Mouse (Mus musculus) brown adipose tissue, adult 24 weeks (tissue): ENCODE measurements around the gene Natd1. TPM values are rescaled to one million over a fixed set of nuclear protein-coding genes. Genes with fewer than 3 reads are reported as not detected.

Experiments used
- H3K27ac ChIP-seq: fragments of 200-500 bp; replicated peaks from 2 replicates; pipeline ENCODE4 v1.5.1; 2012; ENCODE audit warnings: low read depth, mild to moderate bottlenecking, low read length
- H3K4me1 ChIP-seq: fragments of 200-500 bp; 2 replicates; pipeline ENCODE4 v1.6.1; 2012; ENCODE audit warnings: low read length, mixed read lengths; ENCODE audit not compliant: control insufficient read depth, insufficient read depth, insufficient read length
- H3K4me3 ChIP-seq: fragments of 200-500 bp; 2 replicates; pipeline ENCODE4 v1.5.1; 2012; ENCODE audit warnings: low read depth, mild to moderate bottlenecking, low read length, moderate library complexity; ENCODE audit not compliant: insufficient read depth
- polyA plus RNA-seq: library from polyadenylated mRNA; stranded (reverse); fragments of >200 nt; gene quantifications from 2 replicates; pipeline ENCODE4 v1.2.4, GENCODE M21; 2012; ENCODE audit not compliant: missing spikeins, insufficient read depth, insufficient read length

The Natd1 gene
- polyA plus RNA-seq, 1 experiment, result 11.2 TPM

- no peak overlapping the region for H3K27ac ChIP-seq
- no peak overlapping the region for H3K4me3 ChIP-seq
- peaks cover 34% of the 10 kb centered on the region for H3K4me1 ChIP-seq
These were observed 23.1 kb upstream of the Natd1 start for GRCm38 (mm10) chr11:60937611-60938010.

GRCm38 (mm10) chr11:60935975-60936373 is 21.4 kb upstream of the Natd1 start:
- peak overlapping the region; percentile 3; the same call in 1 of the 2 replicates for H3K4me3 ChIP-seq
- H3K4me1 ChIP-seq, result peaks cover 34% of the 10 kb centered on the region
- peak overlapping the region; percentile 83 for H3K27ac ChIP-seq

- H3K27ac ChIP-seq, result peak overlapping the region; percentile 83
- peak overlapping the region; percentile 3 for H3K4me3 ChIP-seq
- H3K4me1 ChIP-seq, result peaks cover 34% of the 10 kb centered on the region
These were observed 20.9 kb upstream of the Natd1 start for GRCm38 (mm10) chr11:60935326-60935974.

- Histone ChIP-seq H3K4me3 (peak overlapping the region; percentile 1; the same call in 1 of the 2 replicates), H3K4me1 (peaks cover 34% of the 10 kb centered on the region), H3K27ac (peak overlapping the region; percentile 83)
These were observed 20.2 kb upstream of the Natd1 start for GRCm38 (mm10) chr11:60934795-60935194.

GRCm38 (mm10) chr11:60933178-60933930 is 18.8 kb upstream of the Natd1 start:
- H3K4me3 ChIP-seq, result peak overlapping the region; percentile 92
- peaks cover 34% of the 10 kb centered on the region for H3K4me1 ChIP-seq
- H3K27ac ChIP-seq, result 0 out of 2 replicates have a peak overlapping the region, but pooled peaks have one; percentile 3

- Histone ChIP-seq H3K27ac (peak overlapping the region; percentile 83), H3K4me3 (peak overlapping the region; percentile 92), H3K4me1 (peaks cover 35% of the 10 kb centered on the region)
These were observed 18.0 kb upstream of the Natd1 start for GRCm38 (mm10) chr11:60932503-60933020.

GRCm38 (mm10) chr11:60931869-60932481 is 17.4 kb upstream of the Natd1 start, which contains the start of gene Map2k3:
Map2k3 (plus strand) TSS chr11:60932033.
- peak within 1 kb of the TSS; percentile 83 for H3K27ac ChIP-seq
- peak within 1 kb of the TSS; percentile 92 for H3K4me3 ChIP-seq
- peaks cover 36% of the 10 kb centered on the region for H3K4me1 ChIP-seq

- Histone ChIP-seq H3K4me1 (peaks cover 30% of the 10 kb centered on the region), H3K4me3 (peak overlapping the region; percentile 84), H3K27ac (peak overlapping the region; percentile 79)
These were observed 16.8 kb upstream of the Natd1 start for GRCm38 (mm10) chr11:60931282-60931868.

GRCm38 (mm10) chr11:60930724-60931281 is 16.3 kb upstream of the Natd1 start:
- H3K4me3 ChIP-seq, result peak overlapping the region; percentile 84
- H3K4me1 ChIP-seq, result peaks cover 25% of the 10 kb centered on the region
- peak overlapping the region; percentile 79 for H3K27ac ChIP-seq

- Histone ChIP-seq H3K27ac (no peak overlapping the region), H3K4me3 (no peak overlapping the region)
These were observed 12.7 kb upstream of the Natd1 start for GRCm38 (mm10) chr11:60927264-60927663.

GRCm38 (mm10) chr11:60924981-60925380 is 10.4 kb upstream of the Natd1 start:
- Histone ChIP-seq H3K4me3 (no peak overlapping the region), H3K27ac (no peak overlapping the region), H3K4me1 (0 out of 2 replicates have a peak, but pooled peaks cover 2% of the 10 kb centered on the region)

More at GRCm38 (mm10) chr11:60927264-60927663, 12.7 kb upstream of the Natd1 start:
- H3K4me1 ChIP-seq, result 0 out of 2 replicates have a peak, but pooled peaks cover 2% of the 10 kb centered on the region

GRCm38 (mm10) chr11:60924498-60924897 is 9.9 kb upstream of the Natd1 start:
- H3K4me3 ChIP-seq, result no peak overlapping the region
- H3K4me1 ChIP-seq, result 0 out of 2 replicates have a peak, but pooled peaks cover 2% of the 10 kb centered on the region
- H3K27ac ChIP-seq, result no peak overlapping the region

GRCm38 (mm10) chr11:60922964-60923363 is 8.4 kb upstream of the Natd1 start:
- Histone ChIP-seq H3K4me3 (no peak overlapping the region), H3K27ac (no peak overlapping the region), H3K4me1 (0 out of 2 replicates have a peak, but pooled peaks cover 2% of the 10 kb centered on the region)

GRCm38 (mm10) chr11:60922195-60922594 is 7.6 kb upstream of the Natd1 start:
- no peaks in the 10 kb centered on the region for H3K4me1 ChIP-seq
- no peak overlapping the region for H3K27ac ChIP-seq
- H3K4me3 ChIP-seq, result no peak overlapping the region
